Mouse (Mus musculus): ENCODE measurements at regions not wholly inside any gene's neighbourhood (a gene's known extent, or its start where the extent isn't known, plus 50 kb on each side); places are given as distances from the start of the nearest gene placed in this dataset.

DNA sequence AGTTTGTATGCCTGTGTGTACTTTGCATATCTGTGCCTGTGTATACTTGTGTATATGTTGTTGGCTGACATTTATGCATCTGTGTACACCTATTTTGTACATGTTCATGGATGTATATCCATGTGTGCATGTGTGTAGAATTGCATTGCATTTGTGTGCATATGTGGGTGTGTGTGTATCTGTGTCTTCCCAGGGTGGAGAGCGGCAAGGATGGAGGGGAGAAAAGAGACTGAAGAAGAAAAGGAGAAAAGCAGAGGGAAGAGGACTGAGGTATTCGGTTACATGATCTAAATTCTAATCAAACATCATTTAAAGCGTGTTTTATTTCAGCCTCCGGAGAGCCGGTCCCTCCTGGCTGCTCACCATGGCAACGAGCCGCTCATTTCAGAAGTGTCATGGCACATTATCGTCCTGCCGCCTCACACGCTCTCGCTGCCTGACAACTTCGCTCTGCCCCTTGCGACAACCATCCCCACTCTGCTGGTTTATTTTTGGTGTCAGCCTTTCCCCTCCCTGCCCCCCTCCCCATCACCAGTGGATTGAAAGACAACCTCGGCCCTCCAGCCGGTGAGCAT, 58.6 kb downstream of the Mrm1 start:
- DNase-seq (ENCODE audit: low spot score in 2 of 2): peak; percentile 65 to 79

DNA sequence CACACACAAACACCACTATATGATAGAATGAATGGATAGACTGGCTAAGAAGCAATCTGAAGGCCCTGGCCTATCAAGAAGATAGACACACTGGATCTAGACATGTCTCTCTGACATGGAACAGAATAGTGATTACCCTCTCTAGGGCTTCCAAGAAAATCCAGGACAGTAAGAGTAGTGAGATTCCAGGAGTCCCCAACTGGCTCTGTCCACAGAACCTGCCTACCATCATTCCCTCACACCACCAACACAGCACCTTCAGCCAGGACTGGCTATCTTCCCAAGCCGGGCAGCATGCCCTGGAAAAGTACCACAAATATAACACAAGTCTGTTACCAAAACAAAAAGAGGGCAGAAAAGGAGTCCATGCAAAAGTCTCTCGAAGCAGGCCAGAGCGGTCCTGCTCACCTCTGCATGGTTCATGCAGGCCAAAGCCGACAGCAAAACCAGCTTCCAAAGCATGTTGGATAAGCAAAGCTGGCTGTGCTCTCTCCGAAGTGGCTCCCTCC, 59.8 kb downstream of the Mrm1 start:
- DNase-seq (ENCODE audit: low spot score in 2 of 2): peak; percentile 19 to 58

DNA sequence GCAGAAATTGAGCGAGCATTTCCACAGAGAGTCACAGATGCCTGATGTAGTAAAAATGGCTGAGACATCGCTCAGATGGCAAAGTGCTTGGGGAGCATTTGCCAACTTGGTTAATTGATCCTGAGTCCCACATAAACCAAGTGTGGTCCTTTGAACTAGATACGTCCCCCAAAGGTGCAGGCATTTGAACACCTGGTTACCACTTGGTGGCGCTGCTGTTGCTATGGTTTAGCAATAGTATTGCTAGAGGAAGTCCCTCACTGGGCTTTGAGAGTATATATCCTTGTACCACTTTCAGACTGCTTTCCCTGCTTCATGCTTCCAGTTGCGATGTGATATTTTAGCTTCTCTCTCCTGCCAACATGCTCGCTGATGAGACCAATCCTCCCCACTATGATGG, 67.3 kb downstream of the Mrm1 start:
- DNase-seq (ENCODE audit: low spot score in 2 of 2): no peak

DNA sequence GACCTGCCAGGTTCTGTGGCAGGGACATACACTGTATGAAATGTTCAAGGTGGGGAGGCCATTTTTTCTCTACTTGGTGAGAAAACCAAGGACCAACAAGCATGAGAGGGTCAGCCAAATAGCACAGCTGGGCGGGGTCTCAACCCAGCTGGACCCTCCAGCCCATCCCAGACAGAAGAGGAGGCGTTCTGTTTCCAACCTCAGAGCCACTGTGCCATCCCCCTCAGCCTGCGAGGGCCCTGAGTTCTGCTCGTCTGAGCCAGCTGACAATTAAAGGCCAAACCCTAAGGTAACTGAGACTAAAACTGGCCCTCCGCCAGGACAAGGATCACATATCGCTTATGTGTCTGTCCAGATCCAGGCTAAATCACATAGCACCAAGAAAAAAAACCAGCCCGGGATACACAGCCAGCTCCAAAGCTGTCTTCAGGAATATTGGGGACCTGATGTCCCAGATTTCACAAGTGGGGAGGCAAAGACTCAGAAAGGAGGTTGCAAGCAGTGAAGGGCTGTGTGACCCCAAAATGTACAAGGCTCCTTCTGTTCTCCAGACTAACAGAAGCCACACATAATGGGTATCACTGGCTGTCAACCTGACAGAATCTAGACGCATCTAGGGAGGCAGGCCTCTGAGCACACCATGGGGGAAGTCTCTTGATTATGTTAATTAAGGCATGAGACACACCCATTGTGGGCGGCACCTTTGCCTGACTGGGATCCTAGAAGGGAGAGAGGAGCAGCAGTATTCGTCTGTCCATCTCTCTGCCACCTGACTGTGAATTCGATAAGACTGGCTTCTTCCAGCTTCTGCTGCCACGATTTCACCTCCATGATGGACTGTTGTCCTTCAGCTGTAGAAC, 69.6 kb downstream of the Mrm1 start:
- no peak for DNase-seq (ENCODE audit: low spot score in 2 of 2)

- no peak for DNase-seq (ENCODE audit: low spot score in 2 of 2)
These were observed 80.3 kb downstream of the Mrm1 start for GRCm38 (mm10) chr11:84738769-84739589.

DNA sequence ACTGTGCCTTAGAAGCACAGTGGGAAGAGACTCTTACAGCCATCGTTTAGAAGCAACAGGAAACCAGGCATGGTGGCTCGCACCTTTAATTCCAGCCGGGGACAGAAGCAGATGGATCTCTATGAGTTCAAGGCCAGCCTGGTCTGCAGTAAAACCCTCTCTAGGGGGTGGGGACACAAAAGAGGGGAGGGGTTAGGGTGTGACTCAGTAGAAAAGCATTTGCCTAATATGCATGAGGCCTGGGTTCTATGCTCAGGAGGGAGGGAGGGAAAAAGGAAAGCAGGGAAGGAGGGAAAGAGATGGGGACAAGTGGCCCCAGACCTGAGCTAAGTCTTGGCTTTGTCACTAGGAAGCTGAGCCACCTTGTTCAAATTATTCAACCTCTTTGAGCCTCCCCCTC, 81.2 kb downstream of the Mrm1 start:
- no peak for DNase-seq (ENCODE audit: low spot score in 2 of 2)

GRCm38 (mm10) chr11:84731890-84732289, 87.4 kb downstream of the Mrm1 start:
- DNase-seq (ENCODE audit: low spot score in 2 of 2): no peak

DNA sequence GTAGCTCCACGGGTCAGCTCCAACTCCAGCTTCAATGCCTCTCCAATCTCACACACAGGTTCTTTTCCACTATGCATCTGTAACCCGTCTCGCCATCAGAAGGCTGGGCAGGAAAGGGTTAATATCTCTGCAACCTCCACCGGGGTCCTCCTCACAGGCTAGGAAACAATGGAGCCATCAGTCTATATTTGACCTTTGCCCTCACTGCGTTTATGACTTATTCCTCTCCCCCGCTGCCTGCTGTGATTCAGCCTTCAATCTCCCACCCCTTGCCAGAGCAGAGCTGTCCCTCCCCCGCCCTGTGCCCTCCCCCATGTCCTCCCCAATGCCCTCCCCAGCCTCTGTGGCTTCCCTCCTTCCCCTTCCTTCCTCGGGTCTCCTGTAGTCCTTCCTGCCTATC, 89.1 kb downstream of the Mrm1 start:
- no peak for DNase-seq (ENCODE audit: low spot score in 2 of 2)

- no peak for DNase-seq (ENCODE audit: low spot score in 2 of 2)
These were observed 90.1 kb downstream of the Mrm1 start for GRCm38 (mm10) chr11:84729189-84729588.

DNA sequence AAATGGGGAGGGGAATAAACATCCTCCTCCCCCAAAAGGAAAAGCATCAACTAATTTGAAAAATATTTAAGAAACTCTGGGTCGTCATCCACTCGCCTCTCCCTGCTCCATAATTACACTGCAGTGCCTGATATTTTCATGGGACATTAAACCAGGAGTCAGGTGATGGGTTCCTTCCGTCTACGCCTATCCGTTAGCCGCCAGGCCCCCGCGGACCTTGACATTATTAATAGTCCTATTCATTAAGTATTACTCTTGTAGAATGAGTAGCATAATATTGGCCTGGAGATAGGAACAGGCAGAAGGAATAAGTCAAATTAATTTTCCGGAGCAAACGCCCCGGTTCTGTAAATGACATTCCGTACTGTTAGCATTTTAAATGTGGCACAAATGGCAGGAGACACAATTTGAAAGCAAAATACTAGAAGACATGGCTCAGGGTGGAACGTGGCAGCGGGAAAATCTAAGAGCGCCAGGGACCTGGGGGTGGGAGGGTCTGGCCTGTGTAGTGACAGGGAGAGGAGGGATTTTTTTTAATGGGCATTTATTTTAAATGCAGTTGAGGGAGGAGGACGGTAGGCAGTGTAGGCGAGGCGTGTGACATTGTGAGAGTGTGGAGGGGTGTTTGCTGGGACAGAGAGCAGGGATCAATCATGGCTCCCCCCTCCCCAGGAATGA, 93.2 kb downstream of the Mrm1 start:
- no peak for DNase-seq (ENCODE audit: low spot score in 2 of 2)

DNA sequence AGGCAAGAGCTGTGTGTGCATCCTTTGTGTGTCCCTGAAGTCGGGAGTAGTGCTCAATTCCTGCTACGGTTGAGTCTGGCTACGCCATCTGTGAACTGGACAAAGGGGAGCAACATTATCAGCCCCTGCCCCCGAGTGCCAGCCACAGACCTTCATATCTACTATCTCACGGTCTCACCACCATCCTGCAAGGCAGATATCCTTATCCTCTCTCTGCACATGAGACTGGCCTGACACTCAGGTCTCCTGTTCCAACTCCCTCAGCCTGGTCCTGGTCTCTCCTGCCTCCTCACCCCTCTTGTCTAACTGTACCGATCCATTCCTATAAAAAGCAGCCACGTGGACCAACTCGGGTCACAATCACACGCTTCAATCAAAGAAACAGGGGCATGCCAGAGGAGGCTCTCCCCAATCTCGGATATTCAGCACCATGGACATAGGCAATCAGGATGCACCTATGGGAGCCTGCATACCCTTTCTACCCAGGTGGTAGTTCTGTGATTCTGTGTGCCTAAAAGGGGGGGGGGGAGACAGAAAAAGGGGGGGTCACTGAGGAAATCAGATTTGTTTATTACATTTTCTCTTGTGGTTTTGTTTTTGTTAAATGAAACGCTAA, 94.0 kb downstream of the Mrm1 start:
- no peak for DNase-seq (ENCODE audit: low spot score in 2 of 2)

DNA sequence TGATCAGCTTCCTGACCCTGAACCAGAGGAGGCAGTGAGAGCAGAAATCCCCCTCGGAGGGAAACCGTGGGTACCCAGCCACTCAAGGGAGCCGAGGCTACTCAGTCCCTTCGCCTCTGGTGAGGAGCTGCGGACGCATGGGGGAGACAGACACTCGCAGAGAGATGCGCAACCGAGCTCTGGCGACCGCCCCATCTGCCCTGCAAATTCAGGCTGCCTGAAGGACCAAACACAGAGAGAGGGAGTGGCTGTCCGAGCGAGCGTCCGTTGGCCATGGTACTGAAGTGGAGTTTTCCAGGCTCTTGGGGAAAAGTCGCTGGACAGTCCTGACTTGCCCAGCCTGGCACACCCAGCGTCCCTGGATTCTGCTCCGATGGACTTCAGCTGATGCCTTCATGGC, 95.2 kb downstream of the Mrm1 start:
- DNase-seq (ENCODE audit: low spot score in 2 of 2): peak in 1 of 2 experiments; percentile 38

DNA sequence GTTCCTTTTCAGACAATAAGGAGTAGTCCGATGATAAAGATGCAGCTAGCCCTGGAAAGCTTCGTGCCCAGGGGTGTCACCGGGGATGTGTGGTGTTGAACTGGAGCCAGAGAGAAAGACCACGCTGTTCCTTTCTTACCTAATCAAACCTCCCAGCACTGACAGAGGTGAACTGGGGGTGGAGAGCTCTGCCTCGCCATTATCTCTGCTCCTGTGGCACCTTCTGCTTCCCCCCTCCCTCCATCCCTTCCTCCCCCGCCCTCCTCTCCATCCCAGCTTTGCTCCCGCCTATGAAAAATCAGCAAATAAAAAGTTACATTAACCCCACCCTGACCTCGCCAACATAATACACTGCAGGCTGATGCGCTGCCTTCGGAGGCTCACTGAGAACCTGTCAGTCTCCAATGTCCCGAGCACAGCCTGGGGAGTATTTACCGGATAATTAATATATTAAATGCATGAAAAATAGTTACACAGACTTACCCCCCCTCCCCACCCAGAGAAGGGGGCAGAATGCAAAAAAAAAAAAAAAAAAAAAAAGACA, 96.6 kb downstream of the Mrm1 start:
- no peak for DNase-seq (ENCODE audit: low spot score in 2 of 2)

- no peak for DNase-seq (ENCODE audit: low spot score in 2 of 2)
These were observed 97.3 kb downstream of the Mrm1 start for GRCm38 (mm10) chr11:84721979-84722378.

DNA sequence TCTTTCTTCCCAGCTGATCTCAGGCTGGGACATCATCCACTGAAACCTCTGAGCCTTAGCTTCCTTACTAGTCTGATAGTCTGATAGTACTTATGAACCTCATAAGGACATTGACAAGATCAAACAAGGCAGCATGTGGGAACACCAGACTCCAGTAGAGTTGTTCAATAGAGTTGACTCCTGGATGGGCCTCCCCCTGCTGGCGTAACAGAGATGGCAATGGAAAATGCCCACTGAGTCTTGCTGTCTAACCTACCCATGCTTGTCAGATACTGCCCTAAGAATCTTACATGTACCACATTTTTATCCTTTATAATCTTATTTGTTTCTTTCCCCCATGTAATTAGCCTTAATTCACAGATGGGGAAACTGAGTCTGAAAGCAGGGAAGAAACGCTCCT, 98.2 kb downstream of the Mrm1 start:
- DNase-seq (ENCODE audit: low spot score in 2 of 2): no peak

DNA sequence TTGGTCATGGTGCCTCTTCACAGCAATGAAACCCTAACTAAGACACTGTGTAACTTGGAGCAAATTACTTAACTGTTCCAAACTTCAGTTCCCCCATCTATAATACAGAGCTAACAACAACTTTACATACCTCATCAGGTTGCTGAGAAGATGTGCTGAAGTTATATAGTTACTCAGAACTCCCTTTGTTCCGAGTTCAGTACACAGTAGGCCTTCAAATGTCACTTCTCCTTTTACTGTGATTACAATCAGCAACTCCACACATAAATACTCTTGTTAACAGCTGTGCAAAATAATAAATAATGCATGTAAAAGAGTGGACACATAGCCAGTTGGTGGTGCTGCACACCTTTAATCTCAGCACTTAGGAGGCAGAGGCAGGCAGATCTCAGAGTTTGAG, 99.5 kb downstream of the Mrm1 start:
- DNase-seq (ENCODE audit: low spot score in 2 of 2): no peak

- DNase-seq (ENCODE audit: low spot score in 2 of 2): no peak
These were observed 106.6 kb downstream of the Mrm1 start for GRCm38 (mm10) chr11:84712731-84713130.

GRCm38 (mm10) chr11:84711886-84712285, 107.4 kb downstream of the Mrm1 start:
- no peak for DNase-seq (ENCODE audit: low spot score in 2 of 2)

- no peak for DNase-seq (ENCODE audit: low spot score in 2 of 2)
These were observed 111.0 kb downstream of the Mrm1 start for GRCm38 (mm10) chr11:84708222-84708730.

DNA sequence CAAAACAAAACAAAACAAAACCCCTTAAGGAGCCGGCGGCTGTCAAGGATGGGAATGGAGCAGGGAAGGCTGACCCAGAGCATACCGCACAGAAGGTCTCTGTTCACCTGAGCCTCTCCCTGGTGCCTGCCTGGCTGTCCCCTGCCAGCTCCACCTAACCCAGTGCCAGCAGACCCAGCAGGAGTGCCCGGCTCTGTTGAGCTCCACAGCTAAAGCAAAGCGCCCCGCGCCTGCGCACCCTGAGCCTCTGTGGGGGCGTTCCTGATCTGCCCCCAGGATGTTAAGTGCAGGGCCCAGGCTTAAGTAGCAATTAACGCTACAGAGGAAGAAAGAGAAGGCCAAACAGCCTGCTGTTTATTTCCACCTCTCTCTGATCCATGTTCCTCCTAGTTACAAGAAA, 111.5 kb downstream of the Mrm1 start:
- peak in 1 of 2 experiments; percentile 25 for DNase-seq (ENCODE audit: low spot score in 2 of 2)

Data from layer of hippocampus, adult 18-20 months (tissue).